Mouse (Mus musculus) CH12.LX (cell line): ENCODE results near the gene Ngef. TPM values are rescaled to one million over a fixed set of nuclear protein-coding genes. Genes with fewer than 3 reads are reported as not detected.

Experiments used
- DNase-seq: peaks from one replicate; pipeline ENCODE4 v3.0.0-alpha.2; 2013; ENCODE audit errors: extremely low read depth
- H3K27ac ChIP-seq: 2 replicates; pipeline ENCODE4 v1.5.1; 2012; ENCODE audit warnings: low read depth, mild to moderate bottlenecking, control low read depth, moderate library complexity; ENCODE audit not compliant: insufficient read depth
- H3K27me3 ChIP-seq: replicated peaks from 2 replicates; pipeline ENCODE3; 2012; ENCODE audit warnings: inconsistent platforms
- H3K36me3 ChIP-seq, 2 experiments: replicated peaks in 1 of 2; 2 replicates each; pipeline versions ENCODE3 to v1.6.1; 2012; ENCODE audit warnings: inconsistent platforms in 1 of 2, low read length in 1 of 2, mild to moderate bottlenecking in 1 of 2, mixed read lengths in 1 of 2, moderate library complexity in 1 of 2; ENCODE audit not compliant: control insufficient read depth in 1 of 2, insufficient read depth in 1 of 2
- H3K4me1 ChIP-seq, 2 experiments: 2 replicates each; pipeline ENCODE4 v1.6.1; 2012; ENCODE audit warnings: inconsistent platforms in 1 of 2, moderate library complexity in 1 of 2; ENCODE audit not compliant: insufficient read depth in 2 of 2, control insufficient read depth in 1 of 2
- H3K4me2 ChIP-seq: 2 replicates; pipeline ENCODE4 v1.6.1; 2012; ENCODE audit warnings: low read depth, mild to moderate bottlenecking, control low read depth; ENCODE audit not compliant: poor library complexity, insufficient read depth, severe bottlenecking
- H3K4me3 ChIP-seq, 3 experiments: fragments of 150-350 bp in 1 of 3; sonication (generic) in 1 of 3; replicated peaks in 1 of 3; 2 replicates each; pipeline versions ENCODE3 to v1.5.1; 2011 to 2012; ENCODE audit warnings: low read depth in 2 of 3, low read length in 2 of 3, mild to moderate bottlenecking in 2 of 3, moderate library complexity in 2 of 3, control low read depth in 1 of 3, improper control_type of control experiment in 1 of 3, inconsistent platforms in 1 of 3, mixed read lengths in 1 of 3; ENCODE audit not compliant: poor library complexity in 1 of 3
- H3K79me2 ChIP-seq: replicated peaks from 2 replicates; pipeline ENCODE4 v1.6.1; 2012; ENCODE audit warnings: mild to moderate bottlenecking, moderate library complexity; ENCODE audit not compliant: control insufficient read depth, poor library complexity, insufficient read depth, severe bottlenecking; ENCODE audit errors: extremely low read depth
- H3K9ac ChIP-seq: 2 replicates; pipeline ENCODE4 v1.6.1; 2012; ENCODE audit warnings: low read depth, mild to moderate bottlenecking, control low read depth, moderate library complexity; ENCODE audit not compliant: insufficient read depth
- H3K9me3 ChIP-seq: replicated peaks from 2 replicates; pipeline ENCODE3; 2012; ENCODE audit warnings: low read length, inconsistent platforms, mixed read lengths
- ELF1 ChIP-seq: IDR thresholded peaks from 2 replicates; pipeline ENCODE4 v1.6.1; 2014; ENCODE audit warnings: low read depth, mild to moderate bottlenecking, inconsistent platforms, low read length, improper control_type of control experiment
- GABPA ChIP-seq: IDR thresholded peaks from 2 replicates; pipeline ENCODE4 v1.6.1; 2012; ENCODE audit warnings: low read depth, low read length, improper control_type of control experiment, inconsistent platforms; ENCODE audit not compliant: insufficient replicate concordance
- IRF4 ChIP-seq: IDR thresholded peaks from 2 replicates; pipeline ENCODE4 v1.6.1; 2014; ENCODE audit warnings: low read depth, mild to moderate bottlenecking, inconsistent platforms, low read length, improper control_type of control experiment
- KAT2A ChIP-seq: IDR thresholded peaks from 2 replicates; pipeline ENCODE4 v1.6.1; 2012; ENCODE audit warnings: low read length, improper control_type of control experiment, inconsistent platforms; ENCODE audit not compliant: insufficient replicate concordance
- MAFK ChIP-seq: IDR thresholded peaks from 2 replicates; pipeline ENCODE4 v1.6.1; 2011; ENCODE audit warnings: low read length, improper control_type of control experiment; ENCODE audit not compliant: insufficient replicate concordance
- MXI1 ChIP-seq: IDR thresholded peaks from 2 replicates; pipeline ENCODE4 v1.6.1; 2011; ENCODE audit warnings: mild to moderate bottlenecking, low read depth, low read length, improper control_type of control experiment
- MYC ChIP-seq: IDR thresholded peaks from 2 replicates; pipeline ENCODE4 v1.6.1; 2011; ENCODE audit warnings: low read depth, mild to moderate bottlenecking, improper control_type of control experiment, low read length
- POLR2AphosphoS2 ChIP-seq: IDR thresholded peaks from 2 replicates; pipeline ENCODE4 v1.6.1; 2011; ENCODE audit warnings: low read depth, low read length, improper control_type of control experiment
- UBTF ChIP-seq: IDR thresholded peaks from 2 replicates; pipeline ENCODE4 v1.6.1; 2012; ENCODE audit warnings: low read depth, mild to moderate bottlenecking, inconsistent platforms, low read length, improper control_type of control experiment, moderate library complexity
- USF2 ChIP-seq: conservative IDR thresholded peaks from 2 replicates; pipeline ENCODE4 v1.6.1; 2011; ENCODE audit warnings: low read depth, low read length, improper control_type of control experiment
- ZC3H11A ChIP-seq: IDR thresholded peaks from 2 replicates; pipeline ENCODE4 v1.6.1; 2012; ENCODE audit warnings: low read depth, mild to moderate bottlenecking, inconsistent platforms, low read length, improper control_type of control experiment
- dilution Hi-C: fragments of 300-500 bp; cut with MboI; formaldehyde crosslinking; loops from 2 replicates; pipeline ENCODE4 v1.14.3; 2020; ENCODE audit warnings: low sequenced_read_pairs; ENCODE audit not compliant: extremely low pct_unique_long_range_greater_than_20kb, extremely low pct_ligation_motif_present
- in situ Hi-C: fragments of 300-500 bp; cut with MboI; formaldehyde crosslinking; loops from 3 replicates; pipeline ENCODE4 v1.14.3; 2019; ENCODE audit warnings: low sequenced_read_pairs, low pct_ligation_motif_present, low pct_unique_long_range_greater_than_20kb, mixed read lengths
- polyA plus RNA-seq: library from polyadenylated mRNA; unstranded; fragments of >175 nt; gene quantifications from 2 replicates; pipeline ENCODE4 v1.2.1, GENCODE M21; 2012; ENCODE audit warnings: low read depth; ENCODE audit not compliant: insufficient read length
- total RNA-seq, 2 experiments: library from RNA; depleted of rRNA; stranded (reverse); fragments of 300-350 nt in 1 of 2; fragments of >200 nt in 1 of 2; gene quantifications; 2 replicates each; pipeline ENCODE4 v1.2.3; 2012 to 2014

Ngef gene
- total and polyA plus RNA-seq, 3 experiments = not detected

DNA sequence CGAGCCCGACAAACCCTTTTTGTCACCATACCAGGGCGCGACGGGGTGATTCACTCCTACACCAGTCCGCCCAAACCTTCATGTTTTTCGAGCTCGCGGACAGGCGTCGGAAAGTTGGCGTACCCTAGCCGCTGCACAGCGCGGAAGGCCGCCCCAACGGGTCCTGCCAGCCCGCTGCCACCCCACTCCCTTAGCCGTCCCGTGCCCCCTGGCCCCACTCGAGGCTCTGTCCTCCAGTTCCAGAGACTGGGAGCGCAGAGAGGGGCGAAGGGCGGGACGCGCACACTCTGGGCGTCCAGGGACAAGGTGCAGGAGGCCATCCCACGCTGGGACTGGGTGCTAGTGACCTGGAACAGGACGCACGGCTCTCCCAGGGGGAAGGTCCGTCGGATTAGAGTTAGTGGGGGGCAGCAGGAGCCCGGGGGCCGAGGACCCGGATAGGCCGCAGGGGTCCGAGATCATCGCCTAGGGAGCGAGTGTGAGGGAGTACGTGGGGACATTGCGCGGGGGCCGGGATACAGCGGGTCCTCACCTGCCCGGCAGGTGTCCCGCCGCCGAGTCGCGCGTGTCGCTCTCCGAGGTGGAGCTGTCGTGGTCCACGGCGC, 64.0 kb downstream of the Ngef start, which contains the start of gene Neu2:
Neu2 (plus strand) TSS at position 329 of the 605 bp plus-strand sequence.
- H3K9ac ChIP-seq = no peak within 1 kb of the TSS

GRCm38 (mm10) chr1:87508591-87509560, 64.8 kb downstream of the Ngef start:
- Histone ChIP-seq H3K4me3 (no peak overlapping the region), H3K4me2 (no peak overlapping the region), H3K36me3 (no peaks in the 10 kb centered on the region), H3K27ac (no peak overlapping the region), H3K27me3 (peaks cover 3% of the 10 kb centered on the region), H3K9ac (no peak overlapping the region), H3K79me2 (no peaks in the 10 kb centered on the region), H3K4me1 (peaks cover 0 to 8% of the 10 kb centered on the region in 2 experiments; a peak in 1 of 4 replicates), H3K9me3 (peaks cover 13% of the 10 kb centered on the region)
- TF ChIP-seq UBTF (no peak), GABPA (no peak), USF2 (no peak), KAT2A (no peak)
- in situ Hi-C loops (no loop called here), dilution Hi-C loops (no loop called here)
- DNase-seq = no peak

More for the DNA sequence above, 64.0 kb downstream of the Ngef start, which contains the start of gene Neu2:
- dilution Hi-C loops = no loop called here
- Histone ChIP-seq H3K27me3 (peaks cover 4% of the 10 kb centered on the region), H3K4me2 (peak within 1 kb of the TSS; percentile 63), H3K4me1 (peaks cover 0 to 8% of the 10 kb centered on the region in 2 experiments; a peak in 1 of 4 replicates), H3K36me3 (no peaks in the 10 kb centered on the region), H3K79me2 (no peaks in the 10 kb centered on the region), H3K4me3 (peak within 1 kb of the TSS in 1 of 3 experiments; percentile 17), H3K9me3 (peaks cover 13% of the 10 kb centered on the region), H3K27ac (no peak within 1 kb of the TSS)
- no peak for TF ChIP-seq MYC
- no peak for TF ChIP-seq ZC3H11A
- no peak for TF ChIP-seq MXI1
- TF ChIP-seq POLR2AphosphoS2 = no peak
- TF ChIP-seq IRF4 = no peak
- no peak for TF ChIP-seq ELF1
- no peak for TF ChIP-seq MAFK
- no peak for DNase-seq
- in situ Hi-C loops = no loop called here
